Mouse (Mus musculus): Measurements from ENCODE around the gene Gsk3a.
A peak's percentile ranks its signal among the peaks of the same experiment; 100 is the strongest.
"Not testable (repeated sequence)": the region's sequence is repeated elsewhere in the genome, so short reads cannot be mapped to it uniquely, and the experiment has no call there.

The Gsk3a gene

GRCm38 (mm10) chr7:25272445-25273258, 35.0 kb upstream of the Gsk3a start:
- peak; percentile 4 for DNase-seq (ENCODE audit: low spot score)

GRCm38 (mm10) chr7:25271651-25272444, 34.2 kb upstream of the Gsk3a start:
- DNase-seq (ENCODE audit: low spot score) = peak; percentile 7

GRCm38 (mm10) chr7:25270652-25271633, 33.3 kb upstream of the Gsk3a start:
- peak; percentile 7 for DNase-seq (ENCODE audit: low spot score)

- peak; percentile 5 for DNase-seq (ENCODE audit: low spot score)
Observed at GRCm38 (mm10) chr7:25269545-25270271, 32.1 kb upstream of the Gsk3a start.

- DNase-seq (ENCODE audit: low spot score) = peak; percentile 13
Observed at GRCm38 (mm10) chr7:25269029-25269428, 31.4 kb upstream of the Gsk3a start.

GRCm38 (mm10) chr7:25268588-25268987, 30.9 kb upstream of the Gsk3a start:
- no peak for DNase-seq (ENCODE audit: low spot score)

GRCm38 (mm10) chr7:25267751-25268463, 30.3 kb upstream of the Gsk3a start:
- DNase-seq (ENCODE audit: low spot score) = peak; percentile 98

GRCm38 (mm10) chr7:25267301-25267750, 29.7 kb upstream of the Gsk3a start, which contains the start of gene Cic:
Gene Cic (plus strand): TSS chr7:25267704.
- DNase-seq (ENCODE audit: low spot score) = peak; percentile 95

- DNase-seq (ENCODE audit: low spot score) = no peak
Observed at GRCm38 (mm10) chr7:25266180-25266962, 28.7 kb upstream of the Gsk3a start.

- DNase-seq (ENCODE audit: low spot score) = not testable (repeated sequence)
Observed at GRCm38 (mm10) chr7:25265743-25266142, 28.1 kb upstream of the Gsk3a start.

GRCm38 (mm10) chr7:25263968-25264870, 26.6 kb upstream of the Gsk3a start:
- DNase-seq (ENCODE audit: low spot score) = no peak

GRCm38 (mm10) chr7:25261896-25262295, 24.2 kb upstream of the Gsk3a start:
- DNase-seq (ENCODE audit: low spot score) = no peak

GRCm38 (mm10) chr7:25251822-25252221, 14.2 kb upstream of the Gsk3a start:
- DNase-seq (ENCODE audit: low spot score) = no peak

- peak; percentile 56 for DNase-seq (ENCODE audit: low spot score)
Observed at GRCm38 (mm10) chr7:25251071-25251791, 13.6 kb upstream of the Gsk3a start.

- peak; percentile 97 for DNase-seq (ENCODE audit: low spot score)
Observed at GRCm38 (mm10) chr7:25250141-25250972, 12.7 kb upstream of the Gsk3a start, which contains the start of gene Erf. Gene Erf (minus strand): TSS chr7:25250761.

- peak; percentile 82 for DNase-seq (ENCODE audit: low spot score)
Observed at GRCm38 (mm10) chr7:25249314-25250140, 11.9 kb upstream of the Gsk3a start.
